8 mouse cellular contexts compared by ENCODE assay signal in the genomic region with DNA sequence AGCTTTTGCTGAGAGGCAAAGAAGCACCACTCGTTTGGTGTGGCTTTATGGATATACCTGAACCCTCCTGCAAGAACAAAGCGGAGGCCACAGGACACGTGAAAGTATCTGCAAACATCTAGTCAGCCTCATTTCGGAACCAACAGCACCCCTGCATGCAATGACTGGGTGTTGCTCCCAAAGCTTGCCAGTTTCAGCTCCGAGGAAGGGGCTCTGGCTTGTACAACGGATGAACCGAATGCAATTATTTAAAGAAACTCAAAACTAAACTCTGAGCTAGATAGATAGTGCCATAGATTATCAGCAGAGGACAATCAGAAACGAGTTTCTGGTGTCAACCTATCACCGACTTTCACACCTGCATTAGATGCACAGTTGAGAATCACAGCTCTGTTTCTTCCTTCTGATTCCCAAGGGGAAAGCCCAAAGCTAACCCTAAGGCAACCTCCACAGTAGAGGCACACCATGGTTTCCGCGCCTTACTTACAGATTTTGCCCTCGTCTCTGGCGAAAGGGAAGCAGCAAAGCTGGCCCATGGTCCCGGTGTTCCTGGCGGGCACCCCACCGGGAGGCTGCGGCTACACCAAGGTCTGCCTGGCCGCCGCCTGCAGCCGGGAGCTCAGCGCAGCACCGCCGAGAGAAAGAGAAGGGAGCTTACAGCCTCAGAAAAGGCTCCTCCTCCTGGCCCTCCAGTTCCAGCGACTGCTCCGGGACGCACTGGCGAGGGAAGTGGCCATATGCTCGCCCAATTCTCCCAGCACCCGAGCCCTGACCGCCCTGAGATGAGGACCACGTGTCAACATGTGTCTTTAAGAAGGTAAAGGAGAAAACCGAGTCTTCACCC.
DNase-seq lines count a peak whose midpoint lies in the region; ATAC-seq and TF ChIP-seq lines count a peak whose summit lies in the region.

No protein-coding gene starts in this region.

- TF ChIP-seq CTCF in ES-Bruce4 (IDR thresholded peaks at IDR 0.05; ENCODE audit: low read depth, low read length): no peak
- peak; percentile 11; the same call in 1 of the 2 replicates for TF ChIP-seq CTCF in cerebellum, adult 2 months (IDR thresholded peaks at IDR 0.05; ENCODE audit: borderline replicate concordance, insufficient read depth, low read depth, low read length)
- TF ChIP-seq CTCF in heart, postnatal 0 days (IDR thresholded peaks at IDR 0.05; ENCODE audit: low read depth): peak; percentile 7; the same call in 1 of the 2 replicates
- TF ChIP-seq CTCF in kidney, postnatal 0 days (IDR thresholded peaks at IDR 0.05; ENCODE audit: low read depth): peak; percentile 26; the same call in 1 of the 2 replicates
- TF ChIP-seq CTCF in liver, adult 2 months (IDR thresholded peaks at IDR 0.05; ENCODE audit: low read depth, low read length): no peak

- peak; percentile 95 for ATAC-seq in forebrain, embryonic 16.5 days
- peak; percentile 62 for ATAC-seq in heart, postnatal 0 days (ENCODE audit: insufficient read depth, low read depth)
- no peak for ATAC-seq in kidney, postnatal 0 days (replicated peaks; ENCODE audit: low FRiP score, low read depth)
- ATAC-seq in midbrain, embryonic 15.5 days (replicated peaks): peak; percentile 89

- TF ChIP-seq POLR2A in ES-Bruce4 (IDR thresholded peaks at IDR 0.05; ENCODE audit: insufficient read depth, low read length): no peak
- peak; percentile 83; the same call in 1 of the 2 replicates for TF ChIP-seq POLR2A in cerebellum, adult 2 months (IDR thresholded peaks at IDR 0.05; ENCODE audit: borderline replicate concordance, insufficient read depth, low read length)
- TF ChIP-seq POLR2A in liver, adult 2 months (IDR thresholded peaks at IDR 0.05; ENCODE audit: extremely low read depth, insufficient read depth, low read length): no peak

- WGBS in cerebellum, adult 2 months: 2% methylated on average over 32 of the region's 32 CpGs
- 13% methylated on average over 32 of the region's 32 CpGs for WGBS in forebrain, embryonic 16.5 days
- WGBS in heart, postnatal 0 days: 14% methylated on average over 32 of the region's 32 CpGs
- 16% methylated on average over 32 of the region's 32 CpGs for WGBS in kidney, postnatal 0 days
- 22% methylated on average over 32 of the region's 32 CpGs for WGBS in liver, adult 2 months
- WGBS in midbrain, embryonic 15.5 days: 15% methylated on average over 32 of the region's 32 CpGs

- no peaks in the 10 kb centered on the region for H3K4me1 ChIP-seq in ES-Bruce4 (ENCODE audit: control insufficient read depth, insufficient read depth, low read length)
- H3K4me1 ChIP-seq in cerebellum, adult 2 months (ENCODE audit: control insufficient read depth, insufficient read depth, low read length): peaks cover 5% of the 10 kb centered on the region
- peaks cover 4% of the 10 kb centered on the region; the same call in 1 of the 2 replicates for H3K4me1 ChIP-seq in forebrain, embryonic 16.5 days (replicated peaks; ENCODE audit: control insufficient read depth, insufficient read depth, low read length)
- H3K4me1 ChIP-seq in heart, postnatal 0 days (ENCODE audit: control insufficient read depth, insufficient read depth): no peaks in the 10 kb centered on the region; the same call in 1 of the 2 replicates
- H3K4me1 ChIP-seq in kidney, postnatal 0 days (replicated peaks; ENCODE audit: insufficient read depth, low read length): peaks cover 6% of the 10 kb centered on the region
- no peaks in the 10 kb centered on the region for H3K4me1 ChIP-seq in liver, adult 2 months (ENCODE audit: control insufficient read depth, insufficient read depth, low read length)
- peaks cover 12% of the 10 kb centered on the region for H3K4me1 ChIP-seq in midbrain, embryonic 15.5 days

- H3K36me3 ChIP-seq in ES-Bruce4 (ENCODE audit: control insufficient read depth, insufficient read depth, low read length, poor library complexity, severe bottlenecking): no peaks in the 10 kb centered on the region
- H3K36me3 ChIP-seq in forebrain, embryonic 16.5 days (ENCODE audit: control insufficient read depth, insufficient read depth): no peaks in the 10 kb centered on the region
- no peaks in the 10 kb centered on the region for H3K36me3 ChIP-seq in heart, postnatal 0 days (replicated peaks; ENCODE audit: control insufficient read depth, insufficient read depth, low read length)
- H3K36me3 ChIP-seq in kidney, postnatal 0 days (ENCODE audit: insufficient read depth, low read length): no peaks in the 10 kb centered on the region
- H3K36me3 ChIP-seq in liver, adult 2 months (ENCODE audit: control insufficient read depth, insufficient read depth, low read length): no peaks in the 10 kb centered on the region
- no peaks in the 10 kb centered on the region for H3K36me3 ChIP-seq in midbrain, embryonic 15.5 days (replicated peaks)

- no peaks in the 10 kb centered on the region for H3K9me3 ChIP-seq in ES-Bruce4 (replicated peaks; ENCODE audit: control insufficient read depth, insufficient read depth, low read length, poor library complexity, severe bottlenecking)
- H3K9me3 ChIP-seq in forebrain, embryonic 16.5 days (ENCODE audit: control insufficient read depth, low read length): no peaks in the 10 kb centered on the region
- no peaks in the 10 kb centered on the region for H3K9me3 ChIP-seq in heart, postnatal 0 days (replicated peaks; ENCODE audit: control insufficient read depth, low read length)
- H3K9me3 ChIP-seq in kidney, postnatal 0 days (replicated peaks; ENCODE audit: low read length): no peaks in the 10 kb centered on the region
- H3K9me3 ChIP-seq in midbrain, embryonic 15.5 days: no peaks in the 10 kb centered on the region

- H3K4me2 ChIP-seq in forebrain, embryonic 16.5 days (ENCODE audit: low read length): peak overlapping the region; percentile 67
- peak overlapping the region; percentile 69 for H3K4me2 ChIP-seq in heart, postnatal 0 days (ENCODE audit: low read depth, low read length)
- peak overlapping the region; percentile 91 for H3K4me2 ChIP-seq in kidney, postnatal 0 days (ENCODE audit: low read length)
- peak overlapping the region; percentile 71 for H3K4me2 ChIP-seq in midbrain, embryonic 15.5 days

- H3K27ac ChIP-seq in ES-Bruce4 (ENCODE audit: insufficient read depth, low read length): no peak overlapping the region
- peak overlapping the region; percentile 87 for H3K27ac ChIP-seq in cerebellum, adult 2 months (ENCODE audit: insufficient read depth, low read length)
- peak overlapping the region; percentile 63 for H3K27ac ChIP-seq in forebrain, embryonic 16.5 days (ENCODE audit: low read length)
- no peak overlapping the region for H3K27ac ChIP-seq in heart, postnatal 0 days (ENCODE audit: low read depth)
- H3K27ac ChIP-seq in kidney, postnatal 0 days: no peak overlapping the region
- no peak overlapping the region for H3K27ac ChIP-seq in liver, adult 2 months (replicated peaks; ENCODE audit: insufficient read depth, low read depth, low read length)
- H3K27ac ChIP-seq in midbrain, embryonic 15.5 days: peak overlapping the region; percentile 68

- DNase-seq in cerebellum, adult 2 months: peak; percentile 91 to 93
- DNase-seq in heart, postnatal 0 days (ENCODE audit: low spot score): peak; percentile 51
- peak; percentile 73 for DNase-seq in kidney, postnatal 0 days (ENCODE audit: low spot score)
- peak; percentile 3 for DNase-seq in liver, adult 2 months (ENCODE audit: extremely low read depth, low read depth, low spot score)
- DNase-seq in testis, postnatal 14 days (ENCODE audit: low spot score): peak; percentile 22

- no peak for TF ChIP-seq EP300 in ES-Bruce4 (IDR thresholded peaks at IDR 0.05; ENCODE audit: insufficient read depth, low read depth, low read length)
- TF ChIP-seq EP300 in heart, postnatal 0 days (IDR thresholded peaks at IDR 0.05; ENCODE audit: low read depth): no peak

- no peaks in the 10 kb centered on the region for H3K27me3 ChIP-seq in ES-Bruce4 (ENCODE audit: control insufficient read depth, insufficient read depth, low read length, poor library complexity, severe bottlenecking)
- H3K27me3 ChIP-seq in cerebellum, adult 2 months (ENCODE audit: control insufficient read depth, insufficient read depth, low read length): no peaks in the 10 kb centered on the region
- no peaks in the 10 kb centered on the region for H3K27me3 ChIP-seq in forebrain, embryonic 16.5 days (replicated peaks; ENCODE audit: control insufficient read depth, insufficient read depth, low read length)
- H3K27me3 ChIP-seq in heart, postnatal 0 days (ENCODE audit: control insufficient read depth, insufficient read depth, low read length): 0 out of 2 replicates have a peak, but pooled peaks cover 3% of the 10 kb centered on the region
- H3K27me3 ChIP-seq in kidney, postnatal 0 days (ENCODE audit: insufficient read depth, low read length): no peaks in the 10 kb centered on the region
- no peaks in the 10 kb centered on the region for H3K27me3 ChIP-seq in liver, adult 2 months (ENCODE audit: control insufficient read depth, insufficient read depth, low read length)
- no peaks in the 10 kb centered on the region for H3K27me3 ChIP-seq in midbrain, embryonic 15.5 days (replicated peaks)

- peak overlapping the region; percentile 14 for H3K9ac ChIP-seq in ES-Bruce4 (ENCODE audit: low read depth, poor library complexity, severe bottlenecking)
- peak overlapping the region; percentile 77 for H3K9ac ChIP-seq in forebrain, embryonic 16.5 days (replicated peaks; ENCODE audit: low read depth, low read length)
- H3K9ac ChIP-seq in heart, postnatal 0 days (replicated peaks; ENCODE audit: low read depth, low read length): peak overlapping the region; percentile 44
- peak overlapping the region; percentile 50 for H3K9ac ChIP-seq in kidney, postnatal 0 days (ENCODE audit: low read depth, low read length)
- peak overlapping the region; percentile 38 for H3K9ac ChIP-seq in liver, adult 2 months (ENCODE audit: low read depth, low read length)
- peak overlapping the region; percentile 56 for H3K9ac ChIP-seq in midbrain, embryonic 15.5 days

- H3K4me3 ChIP-seq in ES-Bruce4 (ENCODE audit: low read depth, low read length): peak overlapping the region; percentile 28
- peak overlapping the region; percentile 80 for H3K4me3 ChIP-seq in cerebellum, adult 2 months (replicated peaks; ENCODE audit: insufficient read depth, low read depth, low read length)
- H3K4me3 ChIP-seq in forebrain, embryonic 16.5 days (replicated peaks; ENCODE audit: low read length): peak overlapping the region; percentile 53
- H3K4me3 ChIP-seq in heart, postnatal 0 days (ENCODE audit: low read depth, low read length): peak overlapping the region; percentile 46
- peak overlapping the region; percentile 41 for H3K4me3 ChIP-seq in kidney, postnatal 0 days (replicated peaks; ENCODE audit: low read depth, low read length)
- H3K4me3 ChIP-seq in liver, adult 2 months (ENCODE audit: insufficient read depth, low read depth, low read length): peak overlapping the region; percentile 25; the same call in 1 of the 2 replicates
- peak overlapping the region; percentile 46 for H3K4me3 ChIP-seq in midbrain, embryonic 15.5 days

- H3K79me2 ChIP-seq in liver, adult 2 months (ENCODE audit: control insufficient read depth, insufficient read depth, low read length): no peaks in the 10 kb centered on the region

Comparison
In these comparisons a context has a peak if more than half of its experiments do, and no peak if none do; other contexts are left out.
1. H3K27ac ChIP-seq: peak in cerebellum, adult 2 months (single experiment), forebrain, embryonic 16.5 days (single experiment) and midbrain, embryonic 15.5 days (single experiment); none in ES-Bruce4 (single experiment), heart, postnatal 0 days (single experiment), kidney, postnatal 0 days (single experiment) and liver, adult 2 months (single experiment).
2. H3K4me3 ChIP-seq: peak in every context shown above with its lines; median percentile 80 in cerebellum, adult 2 months; 53 in forebrain, embryonic 16.5 days; 46 in heart, postnatal 0 days; 46 in midbrain, embryonic 15.5 days; 41 in kidney, postnatal 0 days; 28 in ES-Bruce4; 25 in liver, adult 2 months.
3. H3K9ac ChIP-seq: peak in every context shown above with its lines; median percentile 77 in forebrain, embryonic 16.5 days; 56 in midbrain, embryonic 15.5 days; 50 in kidney, postnatal 0 days; 44 in heart, postnatal 0 days; 38 in liver, adult 2 months; 14 in ES-Bruce4.
4. CTCF ChIP-seq: peak in cerebellum, adult 2 months (single experiment), heart, postnatal 0 days (single experiment) and kidney, postnatal 0 days (single experiment); none in ES-Bruce4 (single experiment) and liver, adult 2 months (single experiment).
5. DNase-seq: peak in every context shown above with its lines; median percentile 92 in cerebellum, adult 2 months; 73 in kidney, postnatal 0 days; 51 in heart, postnatal 0 days; 22 in testis, postnatal 14 days; 3 in liver, adult 2 months.
6. Peak in every context shown above with its lines, with median percentiles within 50 percentile points of each other: H3K4me2 ChIP-seq.